Mouse (Mus musculus) layer of hippocampus, adult 9-11 months (tissue): ENCODE data around the gene Ankrd34b.

Experiments used
- DNase-seq: peaks from one replicate; pipeline ENCODE4 v3.0.0; 2022

Ankrd34b gene

GRCm38 (mm10) chr13:92425758-92426264 is at the start of gene Ankrd34b:
Gene Ankrd34b, plus strand, starts transcription at chr13:92425896.
- DNase-seq: peak; percentile 31

- no peak for DNase-seq
Measured at GRCm38 (mm10) chr13:92387367-92387766, 38.3 kb upstream of the Ankrd34b start.

GRCm38 (mm10) chr13:92393047-92393661 is 32.5 kb upstream of the Ankrd34b start:
- no peak for DNase-seq

- DNase-seq: no peak
Measured at GRCm38 (mm10) chr13:92398491-92399384, 27.0 kb upstream of the Ankrd34b start.

- no peak for DNase-seq
Measured at GRCm38 (mm10) chr13:92402063-92402462, 23.6 kb upstream of the Ankrd34b start.

- no peak for DNase-seq
Measured at GRCm38 (mm10) chr13:92403496-92403895, 22.2 kb upstream of the Ankrd34b start.

GRCm38 (mm10) chr13:92410486-92410885 is 15.2 kb upstream of the Ankrd34b start:
- no peak for DNase-seq

- no peak for DNase-seq
Measured at GRCm38 (mm10) chr13:92419630-92420029, 6.1 kb upstream of the Ankrd34b start.

GRCm38 (mm10) chr13:92423711-92424110 is 2.0 kb upstream of the Ankrd34b start:
- no peak for DNase-seq

GRCm38 (mm10) chr13:92426294-92427051 is 777 bp downstream of the Ankrd34b start:
- DNase-seq: no peak

- no peak for DNase-seq
Measured at GRCm38 (mm10) chr13:92427351-92427855, 1.7 kb downstream of the Ankrd34b start.

- DNase-seq: no peak
Measured at GRCm38 (mm10) chr13:92438656-92439055, 13.0 kb downstream of the Ankrd34b start.

- no peak for DNase-seq
Measured at GRCm38 (mm10) chr13:92440286-92440685, 14.6 kb downstream of the Ankrd34b start.

GRCm38 (mm10) chr13:92446872-92447271 is 21.2 kb downstream of the Ankrd34b start:
- no peak for DNase-seq

- no peak for DNase-seq
Measured at GRCm38 (mm10) chr13:92464698-92465097, 39.0 kb downstream of the Ankrd34b start.

- no peak for DNase-seq
Measured at GRCm38 (mm10) chr13:92467891-92468290, 42.2 kb downstream of the Ankrd34b start.

- DNase-seq: no peak
Measured at GRCm38 (mm10) chr13:92469381-92469780, 43.7 kb downstream of the Ankrd34b start.

- no peak for DNase-seq
Measured at GRCm38 (mm10) chr13:92470151-92470550, 44.5 kb downstream of the Ankrd34b start.

- DNase-seq: peak; percentile 44
Measured at GRCm38 (mm10) chr13:92483348-92483747, 57.7 kb downstream of the Ankrd34b start.

- DNase-seq: peak; percentile 94
Measured at GRCm38 (mm10) chr13:92483852-92484463, 58.3 kb downstream of the Ankrd34b start, which contains the start of gene Fam151b. Gene Fam151b, minus strand, starts transcription at chr13:92484015.

- DNase-seq: no peak
Measured at GRCm38 (mm10) chr13:92490817-92491216, 65.1 kb downstream of the Ankrd34b start.
